Mouse (Mus musculus): ENCODE measurements around the gene Zdhhc7. TPM values are rescaled to one million over a fixed set of nuclear protein-coding genes. Genes with fewer than 3 reads are reported as not detected.

Zdhhc7 gene
- total RNA-seq, 2 experiments from 2014 or later, result 38.0 to 43.6 TPM

DNA sequence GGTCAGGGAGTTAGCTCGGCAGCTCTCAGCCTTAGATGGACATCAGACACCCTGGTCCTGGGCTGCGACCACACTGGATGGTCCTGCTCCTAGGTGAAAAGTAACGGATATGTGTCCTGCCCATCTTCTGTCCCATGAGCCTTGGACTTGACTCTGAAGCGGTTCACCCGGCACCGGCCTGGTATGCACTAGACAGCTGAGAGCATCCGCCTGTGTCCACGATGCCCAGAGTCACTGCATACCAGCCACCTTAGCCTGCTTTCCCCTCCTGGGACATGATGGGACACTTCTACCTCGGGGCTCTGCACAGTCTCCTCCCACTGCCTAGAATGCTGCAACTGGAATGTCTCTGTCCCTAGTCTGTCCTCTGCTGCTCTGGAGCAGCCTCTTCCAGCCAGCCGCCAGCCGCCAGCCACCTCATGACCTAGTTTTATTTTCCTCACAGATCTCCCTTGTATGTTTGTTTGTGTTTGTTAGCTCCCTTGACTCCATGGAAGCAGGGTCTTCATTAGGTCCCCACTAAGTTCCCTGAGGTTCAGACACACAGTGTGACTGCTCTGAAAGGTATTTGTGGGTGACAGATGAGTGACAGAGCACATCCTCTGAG, 61.9 kb downstream of the Zdhhc7 start:
- no peak for DNase-seq
- intact Hi-C loops (cut with DNase I), result no loop called here

DNA sequence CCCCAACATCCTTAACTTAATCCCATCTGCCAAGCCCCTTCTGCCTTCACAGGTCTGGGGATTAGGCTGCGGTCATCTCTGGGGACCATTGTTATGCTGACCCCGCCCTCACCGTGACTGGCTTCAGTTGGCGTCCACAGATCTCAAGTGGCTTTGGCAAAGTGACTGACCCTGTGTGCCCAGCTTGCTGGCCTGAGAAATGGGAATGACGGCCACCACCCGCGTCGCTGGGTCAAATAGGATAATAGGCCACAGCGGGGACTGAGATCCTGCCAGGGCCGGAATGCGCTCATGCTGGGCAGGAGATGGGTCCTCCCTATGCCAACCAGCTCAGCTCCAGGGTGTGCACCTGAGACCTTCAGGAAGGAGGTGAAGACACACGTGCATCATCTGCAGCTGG, 62.5 kb downstream of the Zdhhc7 start:
- intact Hi-C loops (cut with DNase I), result no loop called here
- DNase-seq, result no peak

DNA sequence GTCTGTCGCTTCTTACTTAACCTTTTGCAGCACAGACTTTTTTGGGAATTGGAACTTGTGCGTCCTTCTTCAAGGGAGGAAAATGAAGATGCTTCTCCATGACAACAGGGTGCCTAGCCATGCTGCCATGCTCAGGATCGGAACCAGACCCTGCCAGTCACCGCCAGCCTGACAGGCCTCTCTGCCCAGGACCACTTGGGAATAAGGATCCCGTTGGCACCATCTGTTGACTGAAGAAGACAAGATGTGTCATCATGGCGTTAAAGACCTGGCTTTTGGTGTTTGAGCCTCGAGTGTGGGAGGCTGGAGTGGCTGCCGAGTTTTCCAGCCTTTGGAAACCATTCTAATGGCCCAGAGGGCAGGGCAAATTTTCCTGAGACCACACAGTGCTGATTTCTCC, 63.7 kb downstream of the Zdhhc7 start:
- DNase-seq, result no peak
- intact Hi-C loops (cut with DNase I), result no loop called here

DNA sequence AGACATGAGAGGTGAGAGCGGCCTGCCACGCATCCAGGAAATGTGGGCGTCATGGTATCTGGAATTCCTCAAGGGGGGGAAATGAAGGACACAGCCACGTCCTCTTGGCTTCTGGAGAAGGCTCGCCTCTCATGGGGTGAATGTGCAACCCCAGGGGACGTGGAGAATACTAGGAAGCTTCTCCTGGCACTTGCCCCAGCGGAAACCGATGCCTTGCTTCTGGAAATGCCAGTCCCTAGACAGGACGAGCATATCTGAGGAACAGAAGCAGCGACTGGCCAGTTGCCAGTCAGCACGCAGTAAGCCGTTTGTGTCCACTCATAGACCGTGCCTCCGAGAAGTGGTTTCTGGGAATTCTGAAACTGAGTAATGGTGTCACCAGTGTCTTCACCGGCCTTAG, 64.1 kb downstream of the Zdhhc7 start:
- intact Hi-C loops (cut with DNase I), result no loop called here
- DNase-seq, result peak in 1 of 2 experiments; percentile 56

DNA sequence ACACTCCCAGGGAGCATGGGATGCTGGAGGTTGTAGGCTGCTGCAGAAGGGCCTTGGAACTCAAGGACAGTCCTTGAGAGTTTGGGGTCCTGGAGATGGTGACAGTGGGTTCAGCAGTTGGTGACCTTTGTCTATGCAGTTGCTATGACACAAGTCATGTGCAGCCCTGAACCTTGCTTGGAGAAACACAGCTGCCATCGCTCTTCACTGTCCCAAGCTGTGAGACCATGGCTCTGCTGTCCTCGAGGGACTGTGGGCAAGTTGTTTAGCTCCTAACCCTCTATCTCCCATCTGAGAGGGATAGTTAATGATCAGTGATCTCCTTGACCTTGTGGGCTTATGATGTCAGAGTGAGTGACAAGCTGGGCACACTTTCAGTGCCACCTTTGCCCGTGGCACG, 64.7 kb downstream of the Zdhhc7 start:
- DNase-seq, result no peak
- intact Hi-C loops (cut with DNase I), result no loop called here

DNA sequence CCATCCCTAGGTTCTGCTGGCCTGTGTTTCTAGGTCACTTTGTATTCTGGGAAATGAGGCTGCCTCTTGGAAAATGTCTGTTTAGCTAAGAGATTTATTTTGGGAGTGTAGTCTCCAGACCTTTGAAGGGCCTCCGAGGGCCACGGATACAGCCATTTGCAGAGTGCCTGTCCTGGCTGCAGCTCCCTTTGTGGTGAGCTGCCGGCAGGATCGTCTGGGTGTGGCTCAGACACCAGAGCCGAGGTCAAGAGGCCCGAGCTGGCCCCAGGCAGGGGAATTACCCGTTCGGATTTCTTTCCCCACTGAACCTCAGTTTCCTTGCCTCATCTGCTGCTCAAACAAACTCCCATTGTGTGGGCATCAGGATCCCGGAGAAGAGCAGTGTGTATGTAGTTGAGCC, 65.2 kb downstream of the Zdhhc7 start:
- intact Hi-C loops (cut with DNase I), result no loop called here
- no peak for DNase-seq

DNA sequence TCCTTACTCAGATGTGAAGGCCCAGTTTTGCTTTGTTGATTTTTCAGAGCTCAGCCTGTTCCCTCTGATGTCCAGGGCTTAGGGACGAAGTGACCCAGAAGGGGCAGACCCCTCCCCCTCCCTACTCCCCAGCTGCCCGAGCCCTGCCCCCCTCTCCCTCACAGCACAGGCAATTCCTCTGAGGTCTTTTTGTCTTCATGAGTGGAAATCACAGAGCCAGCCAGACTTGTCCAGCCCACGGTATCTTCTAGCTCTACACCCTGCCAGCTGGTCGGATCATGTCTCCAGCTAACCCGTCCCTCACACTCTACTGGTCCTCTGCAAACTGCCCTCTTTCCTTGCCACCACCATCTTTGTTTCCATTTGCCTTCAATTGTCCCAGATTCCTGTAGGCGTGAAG, 66.8 kb downstream of the Zdhhc7 start:
- intact Hi-C loops (cut with DNase I), result no loop called here

DNA sequence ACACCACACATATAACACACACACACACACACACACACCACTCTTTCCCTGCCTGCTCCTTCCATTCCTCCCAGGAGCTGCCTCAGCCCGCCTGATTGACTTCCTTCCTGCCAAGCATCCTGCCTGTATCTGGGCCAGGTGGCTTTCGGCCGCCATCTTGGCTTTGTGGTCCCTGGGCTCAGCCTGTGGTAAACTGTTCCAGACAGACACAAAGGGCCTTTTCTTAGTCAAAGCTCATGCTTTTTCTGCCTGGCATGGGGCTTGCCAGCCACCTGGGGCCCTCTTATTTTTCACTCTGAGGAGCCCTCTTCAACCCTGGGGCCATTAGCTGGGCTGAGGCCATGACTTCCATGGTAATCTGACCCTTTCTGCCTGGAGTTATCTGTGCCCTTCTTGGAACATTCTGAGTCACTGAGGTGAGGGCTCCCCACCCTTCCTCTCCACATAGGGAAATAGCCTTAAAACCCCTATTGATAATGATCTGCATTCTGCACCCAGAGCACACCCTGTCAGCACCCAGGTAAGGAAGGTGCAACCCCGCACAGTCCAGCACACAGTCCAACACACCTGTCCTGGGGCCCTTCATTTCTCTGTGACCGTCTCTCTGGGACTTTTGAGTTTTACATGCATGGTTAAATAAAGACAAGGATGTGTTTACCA, 68.6 kb downstream of the Zdhhc7 start:
- DNase-seq, result no peak
- intact Hi-C loops (cut with DNase I), result no loop called here

More for the DNA sequence above, 66.8 kb downstream of the Zdhhc7 start:
- no peak for DNase-seq

Other genes with a start within 250 kb of the Zdhhc7 start
- 1 to 10 TPM; 4.1 to 5.4 TPM for gene Klhl36, start 239.2 kb downstream of the Zdhhc7 start, total RNA-seq (2021)
- gene Usp10, start 191.1 kb downstream of the Zdhhc7 start, total RNA-seq (2021), result 10 to 100 TPM; 57.2 to 69.2 TPM
- 1 to 10 TPM; 2.0 to 2.2 TPM for gene Gm20388, start 190.6 kb downstream of the Zdhhc7 start, total RNA-seq (2021)
- gene Crispld2, start 109.0 kb downstream of the Zdhhc7 start, total RNA-seq (2021), result 10 to 100 TPM; 10.6 to 14.8 TPM
- gene 6430548M08Rik, start 12.7 kb upstream of the Zdhhc7 start, total RNA-seq (2021), result 10 to 100 TPM; 18.7 to 20.1 TPM
- not detected for gene Fam92b, start 76.0 kb upstream of the Zdhhc7 start, total RNA-seq (2021)
- gene Gse1, start 127.0 kb upstream of the Zdhhc7 start, total RNA-seq (2021), result 10 to 100 TPM; 32.6 to 34.6 TPM

Measured in heart, postnatal 10 days (tissue).